In the genomic region with DNA sequence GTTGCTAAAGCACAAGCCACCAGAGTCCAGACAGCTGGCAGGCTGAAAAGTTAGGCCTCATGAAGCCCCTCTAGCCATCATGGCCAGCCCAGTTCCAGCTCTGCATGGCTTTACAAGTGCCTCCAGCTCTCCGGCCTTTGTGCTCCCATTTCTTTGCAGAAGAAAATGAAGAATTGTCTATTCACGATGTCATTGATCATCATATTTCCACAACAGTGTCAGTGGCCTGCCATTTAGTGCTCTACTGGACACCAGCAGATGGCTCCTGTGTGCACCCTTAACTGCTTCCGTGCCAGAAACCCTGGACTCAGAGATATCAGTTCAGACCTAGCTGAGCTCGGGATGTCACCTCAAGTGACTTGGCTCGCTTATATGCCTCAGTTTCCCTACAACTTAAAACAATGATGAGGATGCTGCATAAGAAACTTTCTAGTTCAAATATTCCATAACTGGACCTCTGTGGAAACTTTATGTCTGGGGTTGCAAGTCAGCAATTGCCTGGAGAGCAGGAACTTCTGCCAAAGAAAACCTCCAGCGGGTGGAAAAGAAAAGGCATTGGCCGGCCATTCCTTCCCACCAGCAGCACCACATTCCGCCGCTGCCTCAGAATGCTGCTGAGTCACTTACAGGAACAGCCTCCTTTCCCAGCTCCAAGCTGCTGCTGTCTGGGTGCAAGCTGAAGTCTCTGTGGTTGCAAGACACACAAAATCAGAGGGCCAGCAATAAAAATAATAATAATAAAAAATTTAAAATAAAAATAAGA, we compare ENCODE assay signal across 8 mouse cellular contexts.
DNase-seq lines count a peak whose midpoint lies in the region; ATAC-seq and TF ChIP-seq lines count a peak whose summit lies in the region.

No protein-coding gene starts in this region.

- no peak overlapping the region for H3K9ac ChIP-seq in heart, embryonic 11.5 days (ENCODE audit: low read depth, low read length)
- no peak overlapping the region for H3K9ac ChIP-seq in kidney, postnatal 0 days (ENCODE audit: low read depth, low read length)

- ATAC-seq in heart, embryonic 11.5 days (replicated peaks; ENCODE audit: insufficient number of reproducible peaks, low FRiP score, low TSS enrichment): no peak
- ATAC-seq in kidney, postnatal 0 days (replicated peaks; ENCODE audit: low FRiP score, low read depth): no peak

- no peak overlapping the region for H3K4me3 ChIP-seq in heart, embryonic 11.5 days (ENCODE audit: low read depth, low read length)
- no peak overlapping the region for H3K4me3 ChIP-seq in kidney, postnatal 0 days (replicated peaks; ENCODE audit: low read depth, low read length)
- H3K4me3 ChIP-seq in forebrain, embryonic 10.5 days: no peak overlapping the region

- peak; percentile 7; the same call in 1 of the 2 replicates for TF ChIP-seq CTCF in brain, embryonic 14.5 days (IDR thresholded peaks at IDR 0.05; ENCODE audit: borderline replicate concordance, extremely low read depth, insufficient read depth, insufficient read length)
- peak; percentile 39; the same call in 1 of the 2 replicates for TF ChIP-seq CTCF in kidney, postnatal 0 days (IDR thresholded peaks at IDR 0.05; ENCODE audit: low read depth)

- TF ChIP-seq POLR2A in brain, embryonic 14.5 days (IDR thresholded peaks at IDR 0.05; ENCODE audit: borderline replicate concordance, extremely low read depth, insufficient read depth, insufficient read length, poor library complexity, severe bottlenecking): no peak

- no peaks in the 10 kb centered on the region for H3K9me3 ChIP-seq in heart, embryonic 11.5 days (replicated peaks; ENCODE audit: control insufficient read depth, low read length)
- H3K9me3 ChIP-seq in kidney, postnatal 0 days (replicated peaks; ENCODE audit: low read length): no peaks in the 10 kb centered on the region
- no peaks in the 10 kb centered on the region for H3K9me3 ChIP-seq in forebrain, embryonic 10.5 days

- no peak overlapping the region for H3K4me2 ChIP-seq in heart, embryonic 11.5 days
- H3K4me2 ChIP-seq in kidney, postnatal 0 days (ENCODE audit: low read length): no peak overlapping the region

- no peaks in the 10 kb centered on the region for H3K4me1 ChIP-seq in heart, embryonic 11.5 days (ENCODE audit: control insufficient read depth, insufficient read depth, low read length)
- no peaks in the 10 kb centered on the region for H3K4me1 ChIP-seq in kidney, postnatal 0 days (replicated peaks; ENCODE audit: insufficient read depth, low read length)
- H3K4me1 ChIP-seq in forebrain, embryonic 10.5 days: peaks cover 18% of the 10 kb centered on the region

- no peak overlapping the region for H3K27ac ChIP-seq in heart, embryonic 11.5 days (ENCODE audit: low read depth, low read length)
- no peak overlapping the region for H3K27ac ChIP-seq in kidney, postnatal 0 days
- H3K27ac ChIP-seq in forebrain, embryonic 10.5 days: no peak overlapping the region; the same call in 1 of the 2 replicates

- no peaks in the 10 kb centered on the region for H3K27me3 ChIP-seq in heart, embryonic 11.5 days (ENCODE audit: control insufficient read depth, insufficient read depth, low read length)
- no peaks in the 10 kb centered on the region for H3K27me3 ChIP-seq in kidney, postnatal 0 days (ENCODE audit: insufficient read depth, low read length)
- H3K27me3 ChIP-seq in forebrain, embryonic 10.5 days (ENCODE audit: poor library complexity, severe bottlenecking): no peaks in the 10 kb centered on the region; the same call in 1 of the 2 replicates

- H3K36me3 ChIP-seq in heart, embryonic 11.5 days (ENCODE audit: control insufficient read depth, insufficient read depth, low read length): no peaks in the 10 kb centered on the region
- H3K36me3 ChIP-seq in kidney, postnatal 0 days (ENCODE audit: insufficient read depth, low read length): no peaks in the 10 kb centered on the region
- no peaks in the 10 kb centered on the region for H3K36me3 ChIP-seq in forebrain, embryonic 10.5 days (replicated peaks)

- 50% methylated on average over 9 of the region's 9 CpGs for WGBS in heart, embryonic 11.5 days (ENCODE audit: insufficient replicate concordance)
- 72% methylated on average over 9 of the region's 9 CpGs for WGBS in kidney, postnatal 0 days
- WGBS in forebrain, embryonic 10.5 days: 81% methylated on average over 9 of the region's 9 CpGs

- DNase-seq in heart, adult 11 months: peak; percentile 96
- DNase-seq in 3134 (ENCODE audit: extremely low read depth, insufficient read length, low spot score): peak; percentile 75
- peak; percentile 35 for DNase-seq in brain, embryonic 14.5 days (ENCODE audit: low read depth)
- peak; percentile 72 for DNase-seq in kidney, postnatal 0 days (ENCODE audit: low spot score)
- no peak for DNase-seq in cerebellum, adult 11 months
- DNase-seq in thymus, postnatal 4 days: no peak
- no peak for DNase-seq in forebrain, embryonic 10.5 days (ENCODE audit: extremely low spot score, low spot score)

Comparison
In these comparisons a context has a peak if more than half of its experiments do, and no peak if none do; other contexts are left out.
1. DNase-seq: peak in heart, adult 11 months (single experiment), 3134 (single experiment), brain, embryonic 14.5 days (single experiment) and kidney, postnatal 0 days (single experiment); none in cerebellum, adult 11 months (single experiment), thymus, postnatal 4 days (single experiment) and forebrain, embryonic 10.5 days (single experiment).